Mouse (Mus musculus): Measurements from ENCODE around the gene Tmem41b.

DNA sequence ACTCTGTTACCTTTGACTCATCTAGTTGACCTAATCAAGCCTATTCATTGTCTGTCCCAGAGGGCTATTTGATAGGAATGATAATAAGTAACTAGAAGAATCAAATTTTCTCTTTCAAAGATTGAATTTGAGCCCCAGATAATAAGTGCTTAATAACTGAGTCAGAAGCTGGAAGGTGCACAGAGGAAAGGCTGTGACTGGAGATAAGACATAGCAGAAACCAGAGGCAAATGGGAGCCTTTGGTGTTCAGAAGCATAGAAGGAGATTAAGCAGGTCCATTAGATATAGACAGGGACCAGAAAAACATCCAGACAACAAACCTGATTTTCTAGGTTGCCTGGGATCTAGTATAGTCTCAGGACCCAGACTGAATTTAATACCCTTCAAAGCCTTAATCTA lies 19.2 kb upstream of the Tmem41b start:
- TF ChIP-seq CTCF (conservative IDR thresholded peaks at IDR 0.05; ENCODE audit: low read length) = no peak
- TF ChIP-seq POU5F1 (IDR thresholded peaks at IDR 0.05; ENCODE audit: borderline replicate concordance, low read length) = no peak
